Mouse (Mus musculus) megakaryocyte-erythroid progenitor cell, adult 5-6 weeks (primary cell): ENCODE data around the gene Ackr4. TPM values are rescaled to one million over a fixed set of nuclear protein-coding genes. Genes with fewer than 3 reads are reported as not detected.
A peak's percentile ranks its signal among the peaks of the same experiment; 100 is the strongest.

Experiments used
- ATAC-seq: replicated peaks from 2 replicates; pipeline ENCODE4 v1.8.0; 2016; ENCODE audit warnings: mild to moderate bottlenecking, inconsistent platforms; ENCODE audit not compliant: severe bottlenecking, poor library complexity, low FRiP score, low TSS enrichment
- total RNA-seq, 2 experiments: library from RNA; stranded (forward) in 1 of 2; stranded (reverse) in 1 of 2; fragments of 200-1000, 215-1000 nt in 1 of 2; fragments of >200 nt in 1 of 2; fragmentation: Nextera tagmentation in 1 of 2; gene quantifications; 2 replicates each; pipeline ENCODE4 v1.2.3; 2014 to 2017

Gene Ackr4
- total RNA-seq (2014; fragmentation: Nextera tagmentation) (not detected in 2 replicates), total RNA-seq (2017) (0.09 TPM in 1 of 2 replicates, not detected in the other)

- ATAC-seq: no peak
Measured at GRCm38 (mm10) chr9:104126833-104127232, at the start of gene Ackr4. Gene Ackr4, minus strand, starts transcription at chr9:104126933.

GRCm38 (mm10) chr9:104172342-104172741 is 45.6 kb upstream of the Ackr4 start:
- no peak for ATAC-seq

GRCm38 (mm10) chr9:104171651-104172050 is 44.9 kb upstream of the Ackr4 start:
- no peak for ATAC-seq

GRCm38 (mm10) chr9:104169986-104170385 is 43.3 kb upstream of the Ackr4 start:
- no peak for ATAC-seq

GRCm38 (mm10) chr9:104165926-104166325 is 39.2 kb upstream of the Ackr4 start:
- no peak for ATAC-seq

GRCm38 (mm10) chr9:104164194-104164593 is 37.5 kb upstream of the Ackr4 start:
- no peak for ATAC-seq

GRCm38 (mm10) chr9:104161117-104161516 is 34.4 kb upstream of the Ackr4 start:
- ATAC-seq: no peak

GRCm38 (mm10) chr9:104157291-104157690 is 30.6 kb upstream of the Ackr4 start:
- no peak for ATAC-seq

- no peak for ATAC-seq
Measured at GRCm38 (mm10) chr9:104156506-104156905, 29.8 kb upstream of the Ackr4 start.

GRCm38 (mm10) chr9:104155100-104155715 is 28.5 kb upstream of the Ackr4 start:
- ATAC-seq: no peak

GRCm38 (mm10) chr9:104152121-104152520 is 25.4 kb upstream of the Ackr4 start:
- ATAC-seq: no peak

GRCm38 (mm10) chr9:104148969-104149368 is 22.2 kb upstream of the Ackr4 start:
- ATAC-seq: no peak

- no peak for ATAC-seq
Measured at GRCm38 (mm10) chr9:104146683-104147082, 19.9 kb upstream of the Ackr4 start.

GRCm38 (mm10) chr9:104144314-104144996 is 17.7 kb upstream of the Ackr4 start:
- ATAC-seq: peak; percentile 86

- no peak for ATAC-seq
Measured at GRCm38 (mm10) chr9:104142805-104143204, 16.1 kb upstream of the Ackr4 start.

GRCm38 (mm10) chr9:104140351-104140750 is 13.6 kb upstream of the Ackr4 start:
- ATAC-seq: no peak

- ATAC-seq: no peak
Measured at GRCm38 (mm10) chr9:104130141-104130755, 3.5 kb upstream of the Ackr4 start.

- no peak for ATAC-seq
Measured at GRCm38 (mm10) chr9:104128110-104128509, 1.4 kb upstream of the Ackr4 start.

GRCm38 (mm10) chr9:104123622-104124021 is 3.1 kb downstream of the Ackr4 start:
- no peak for ATAC-seq

GRCm38 (mm10) chr9:104123101-104123500 is 3.6 kb downstream of the Ackr4 start:
- ATAC-seq: no peak

- no peak for ATAC-seq
Measured at GRCm38 (mm10) chr9:104109151-104109550, 17.6 kb downstream of the Ackr4 start.
